Mouse (Mus musculus): Measurements from ENCODE around the gene Tex264. TPM values are rescaled to one million over a fixed set of nuclear protein-coding genes. Genes with fewer than 3 reads are reported as not detected.
"Not testable (repeated sequence)": the region's sequence is repeated elsewhere in the genome, so short reads cannot be mapped to it uniquely, and the experiment has no call there.

Tex264 gene
- polyA plus RNA-seq, 1 experiment: 87.2 TPM

GRCm38 (mm10) chr9:106647226-106647625, 38.5 kb downstream of the Tex264 start:
- Histone ChIP-seq H3K36me3 (replicated peaks; ENCODE audit: low read length) (no peaks in the 10 kb centered on the region), H3K4me1 (peaks cover 3% of the 10 kb centered on the region; the same call in 1 of the 2 replicates), H3K9me3 (no peaks in the 10 kb centered on the region), H3K27me3 (replicated peaks) (peaks cover 65% of the 10 kb centered on the region), H3K4me3 (replicated peaks) (peak overlapping the region; percentile 16)
- TF ChIP-seq GATA1 (IDR thresholded peaks at IDR 0.05; ENCODE audit: borderline replicate concordance, low read length) (no peak), FLI1 (IDR thresholded peaks at IDR 0.05; ENCODE audit: low read length) (no peak)

GRCm38 (mm10) chr9:106645684-106646271, 39.9 kb downstream of the Tex264 start:
- TF ChIP-seq GATA1 (IDR thresholded peaks at IDR 0.05; ENCODE audit: borderline replicate concordance, low read length) (no peak), FLI1 (IDR thresholded peaks at IDR 0.05; ENCODE audit: low read length) (no peak)
- Histone ChIP-seq H3K36me3 (replicated peaks; ENCODE audit: low read length) (no peaks in the 10 kb centered on the region), H3K4me3 (replicated peaks) (no peak overlapping the region), H3K27me3 (replicated peaks) (peaks cover 68% of the 10 kb centered on the region), H3K4me1 (peaks cover 16% of the 10 kb centered on the region), H3K9me3 (no peaks in the 10 kb centered on the region)

GRCm38 (mm10) chr9:106643787-106644186, 41.9 kb downstream of the Tex264 start:
- Histone ChIP-seq H3K27me3 (replicated peaks) (peaks cover 68% of the 10 kb centered on the region), H3K4me3 (replicated peaks) (no peak overlapping the region), H3K9me3 (no peaks in the 10 kb centered on the region), H3K36me3 (replicated peaks; ENCODE audit: low read length) (no peaks in the 10 kb centered on the region), H3K4me1 (peaks cover 16% of the 10 kb centered on the region)
- no peak for TF ChIP-seq GATA1 (IDR thresholded peaks at IDR 0.05; ENCODE audit: borderline replicate concordance, low read length)
- TF ChIP-seq FLI1 (IDR thresholded peaks at IDR 0.05; ENCODE audit: low read length): no peak

- TF ChIP-seq FLI1 (IDR thresholded peaks at IDR 0.05; ENCODE audit: low read length): no peak
- TF ChIP-seq GATA1 (IDR thresholded peaks at IDR 0.05; ENCODE audit: borderline replicate concordance, low read length): no peak
- Histone ChIP-seq H3K4me3 (replicated peaks) (no peak overlapping the region), H3K9me3 (no peaks in the 10 kb centered on the region), H3K27me3 (replicated peaks) (peaks cover 65% of the 10 kb centered on the region), H3K36me3 (replicated peaks; ENCODE audit: low read length) (no peaks in the 10 kb centered on the region), H3K4me1 (peaks cover 16% of the 10 kb centered on the region)
These were observed 42.6 kb downstream of the Tex264 start for GRCm38 (mm10) chr9:106643128-106643527.

- H3K4me3 ChIP-seq (replicated peaks): no peak overlapping the region
- H3K27me3 ChIP-seq (replicated peaks): peaks cover 50% of the 10 kb centered on the region
- no peaks in the 10 kb centered on the region for H3K36me3 ChIP-seq (replicated peaks; ENCODE audit: low read length)
- no peaks in the 10 kb centered on the region for H3K9me3 ChIP-seq
- TF ChIP-seq GATA1 (IDR thresholded peaks at IDR 0.05; ENCODE audit: borderline replicate concordance, low read length): no peak
- peaks cover 16% of the 10 kb centered on the region for H3K4me1 ChIP-seq
These were observed 44.4 kb downstream of the Tex264 start for GRCm38 (mm10) chr9:106641346-106641745.

GRCm38 (mm10) chr9:106638154-106638553, 47.6 kb downstream of the Tex264 start:
- H3K4me1 ChIP-seq: peaks cover 14% of the 10 kb centered on the region
- peaks cover 32% of the 10 kb centered on the region for H3K27me3 ChIP-seq (replicated peaks)
- H3K9me3 ChIP-seq: no peaks in the 10 kb centered on the region
- no peak overlapping the region for H3K4me3 ChIP-seq (replicated peaks)
- TF ChIP-seq FLI1 (IDR thresholded peaks at IDR 0.05; ENCODE audit: low read length): no peak
- TF ChIP-seq GATA1 (IDR thresholded peaks at IDR 0.05; ENCODE audit: borderline replicate concordance, low read length): no peak
- H3K36me3 ChIP-seq (replicated peaks; ENCODE audit: low read length): no peaks in the 10 kb centered on the region

- Histone ChIP-seq H3K4me1 (no peaks in the 10 kb centered on the region), H3K36me3 (replicated peaks; ENCODE audit: low read length) (no peaks in the 10 kb centered on the region), H3K27me3 (replicated peaks) (peaks cover 30% of the 10 kb centered on the region), H3K9me3 (peaks cover 16% of the 10 kb centered on the region), H3K4me3 (replicated peaks) (no peak overlapping the region)
- TF ChIP-seq FLI1 (IDR thresholded peaks at IDR 0.05; ENCODE audit: low read length) (no peak), GATA1 (IDR thresholded peaks at IDR 0.05; ENCODE audit: borderline replicate concordance, low read length) (no peak)
These were observed 53.5 kb downstream of the Tex264 start for GRCm38 (mm10) chr9:106632185-106632584.

- not testable (repeated sequence) for H3K4me3 ChIP-seq (replicated peaks); H3K36me3 ChIP-seq (replicated peaks; ENCODE audit: low read length); H3K4me1 ChIP-seq
- Histone ChIP-seq H3K27me3 (replicated peaks) (peaks cover 36% of the 10 kb centered on the region), H3K9me3 (peaks cover 26% of the 10 kb centered on the region)
These were observed 57.9 kb downstream of the Tex264 start for GRCm38 (mm10) chr9:106627796-106628195.

- no peak for TF ChIP-seq GATA1 (IDR thresholded peaks at IDR 0.05; ENCODE audit: borderline replicate concordance, low read length)
- no peak for TF ChIP-seq FLI1 (IDR thresholded peaks at IDR 0.05; ENCODE audit: low read length)
- Histone ChIP-seq H3K36me3 (replicated peaks; ENCODE audit: low read length) (no peaks in the 10 kb centered on the region), H3K4me3 (replicated peaks) (no peak within 1 kb of the TSS), H3K4me1 (no peaks in the 10 kb centered on the region), H3K27me3 (replicated peaks) (peaks cover 32% of the 10 kb centered on the region), H3K9me3 (peaks cover 26% of the 10 kb centered on the region)
These were observed 59.4 kb downstream of the Tex264 start, which contains the start of gene Iqcf6 for GRCm38 (mm10) chr9:106626282-106626681. Iqcf6 (plus strand) TSS chr9:106626582.

- Histone ChIP-seq H3K4me1 (no peaks in the 10 kb centered on the region), H3K9me3 (peaks cover 6% of the 10 kb centered on the region; the same call in 1 of the 2 replicates), H3K36me3 (replicated peaks; ENCODE audit: low read length) (no peaks in the 10 kb centered on the region), H3K4me3 (replicated peaks) (no peak overlapping the region), H3K27me3 (replicated peaks) (peaks cover 32% of the 10 kb centered on the region)
- TF ChIP-seq FLI1 (IDR thresholded peaks at IDR 0.05; ENCODE audit: low read length) (no peak), GATA1 (IDR thresholded peaks at IDR 0.05; ENCODE audit: borderline replicate concordance, low read length) (no peak)
These were observed 68.2 kb downstream of the Tex264 start for GRCm38 (mm10) chr9:106617496-106617895.

- Histone ChIP-seq H3K4me1 (no peaks in the 10 kb centered on the region), H3K27me3 (replicated peaks) (peaks cover 36% of the 10 kb centered on the region), H3K36me3 (replicated peaks; ENCODE audit: low read length) (no peaks in the 10 kb centered on the region), H3K9me3 (peaks cover 6% of the 10 kb centered on the region; the same call in 1 of the 2 replicates), H3K4me3 (replicated peaks) (peak overlapping the region; percentile 24)
- TF ChIP-seq FLI1 (IDR thresholded peaks at IDR 0.05; ENCODE audit: low read length) (no peak), GATA1 (IDR thresholded peaks at IDR 0.05; ENCODE audit: borderline replicate concordance, low read length) (no peak)
These were observed 69.4 kb downstream of the Tex264 start for GRCm38 (mm10) chr9:106616306-106616705.

Measured in megakaryocyte, embryonic 14.5 days (primary cell).